Mouse (Mus musculus) hindbrain, embryonic 11.5 days (tissue): ENCODE data around the gene Fcho1. TPM values are rescaled to one million over a fixed set of nuclear protein-coding genes. Genes with fewer than 3 reads are reported as not detected.
"Not testable (repeated sequence)": the region's sequence is repeated elsewhere in the genome, so short reads cannot be mapped to it uniquely, and the experiment has no call there.

Experiments
- ATAC-seq: fragments of 200-750 bp; cut with Nextera tagmentation; 2 replicates; pipeline ENCODE4 v1.8.0; 2017; ENCODE audit warnings: mild to moderate bottlenecking, moderate TSS enrichment, moderate library complexity; ENCODE audit not compliant: low FRiP score
- DNase-seq: peaks from one replicate; pipeline ENCODE4 v3.0.0-alpha.2; 2015; ENCODE audit warnings: low spot score
- H3K27ac ChIP-seq: fragments of 300-500 bp; sonication (generic); 2 replicates; pipeline ENCODE4 v1.5.1; 2014; ENCODE audit warnings: mild to moderate bottlenecking, low read depth, low read length
- H3K27me3 ChIP-seq: fragments of 300-500 bp; sonication (generic); 2 replicates; pipeline ENCODE4 v1.6.1; 2014; ENCODE audit warnings: mild to moderate bottlenecking, low read length, moderate library complexity, mixed read lengths; ENCODE audit not compliant: control insufficient read depth, insufficient read depth
- H3K36me3 ChIP-seq: fragments of 300-500 bp; sonication (generic); 2 replicates; pipeline ENCODE4 v1.6.1; 2014; ENCODE audit warnings: mild to moderate bottlenecking, low read length, moderate library complexity, mixed read lengths; ENCODE audit not compliant: control insufficient read depth, insufficient read depth
- H3K4me1 ChIP-seq: fragments of 300-500 bp; sonication (generic); replicated peaks from 2 replicates; pipeline ENCODE4 v1.6.1; 2014; ENCODE audit warnings: low read length, mixed read lengths; ENCODE audit not compliant: control insufficient read depth, insufficient read depth
- H3K4me2 ChIP-seq: fragments of 300-500 bp; sonication (generic); replicated peaks from 2 replicates; pipeline ENCODE4 v1.6.1; 2014; ENCODE audit warnings: mild to moderate bottlenecking, low read depth, low read length
- H3K4me3 ChIP-seq: fragments of 300-500 bp; sonication (generic); 2 replicates; pipeline ENCODE4 v1.5.1; 2014; ENCODE audit warnings: low read depth, low read length
- H3K9ac ChIP-seq: fragments of 300-500 bp; sonication (generic); 2 replicates; pipeline ENCODE4 v1.6.1; 2014; ENCODE audit warnings: low read depth, low read length
- H3K9me3 ChIP-seq: fragments of 300-500 bp; sonication (generic); 2 replicates; pipeline ENCODE4 v1.6.1; 2016; ENCODE audit warnings: low read length; ENCODE audit not compliant: control insufficient read depth
- WGBS: fragments of 180-500 bp; shearing (Covaris S2); extraction: QIAGEN DNeasy Blood & Tissue Kit; methylation state at CpG from one replicate; pipeline ENCODE4 v1.1.7; 2014; 5-methylcytosine and 5-hydroxymethylcytosine counted together
- polyA plus RNA-seq: library from polyadenylated mRNA; unstranded; fragments of >200 nt; fragmentation: Nextera tagmentation; extraction: Ambion mirVana; gene quantifications from 2 replicates; pipeline ENCODE4 v1.2.1, GENCODE M21; 2014

Fcho1 gene
- polyA plus RNA-seq: 13.6 and 15.0 TPM in 2 replicates

DNA sequence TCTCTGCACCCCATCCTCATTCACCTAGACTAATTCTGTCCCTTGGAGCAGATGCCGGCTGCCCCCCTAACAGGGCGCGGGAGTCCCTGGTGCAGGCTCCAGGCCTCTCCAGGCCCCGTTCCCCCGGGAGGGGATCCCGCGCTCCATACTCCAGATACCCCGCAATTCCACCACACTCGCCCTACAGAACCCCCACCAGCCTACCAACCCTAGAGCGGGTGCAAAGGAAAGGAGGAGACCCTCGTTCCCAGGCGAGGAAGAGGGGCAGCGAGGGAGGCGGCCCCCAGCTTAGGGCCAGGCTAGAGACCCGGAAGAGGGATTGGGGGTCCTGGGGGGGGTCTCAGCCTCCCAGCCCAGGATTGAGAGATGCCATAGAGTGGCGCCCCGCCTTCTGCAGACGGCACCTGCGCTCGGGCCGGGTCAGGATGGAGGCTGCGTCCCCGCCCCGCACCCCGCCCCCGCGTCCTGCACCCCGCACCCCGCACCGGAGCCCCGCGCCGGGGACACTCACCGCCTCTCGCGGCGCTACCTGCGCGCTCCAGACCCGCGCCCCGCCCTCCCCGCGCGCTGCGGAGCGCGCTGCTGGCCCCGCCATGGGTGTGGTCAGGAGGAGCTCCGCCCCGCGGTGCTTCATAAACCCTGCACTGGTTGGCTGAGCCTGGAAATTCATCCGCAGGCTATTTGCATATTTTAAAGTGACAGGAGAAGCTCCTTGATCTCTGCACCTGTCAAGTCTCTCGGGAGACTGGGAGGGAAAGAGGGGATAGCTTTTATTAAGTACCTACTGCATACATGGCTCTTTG is at the start of gene Fcho1:
Gene Fcho1 (minus strand): TSS at position 595 of the 803 bp plus-strand sequence.
- no peaks in the 10 kb centered on the region for H3K36me3 ChIP-seq
- WGBS: under 1% methylated on average over 50 of the region's 54 CpGs
- peak within 1 kb of the TSS; percentile 80 for H3K4me2 ChIP-seq
- H3K9ac ChIP-seq: peak within 1 kb of the TSS; percentile 57
- peak within 1 kb of the TSS; percentile 70 for H3K4me3 ChIP-seq
- no peaks in the 10 kb centered on the region; the same call in 1 of the 2 replicates for H3K27me3 ChIP-seq
- peaks cover 14% of the 10 kb centered on the region for H3K4me1 ChIP-seq
- DNase-seq (peak; percentile 87), ATAC-seq (peak; percentile 81)
- H3K27ac ChIP-seq: no peak within 1 kb of the TSS
- H3K9me3 ChIP-seq: no peaks in the 10 kb centered on the region

- 92% methylated on average over 15 of the region's 15 CpGs for WGBS
- H3K27ac ChIP-seq: no peak overlapping the region
Observed at GRCm38 (mm10) chr8:71771336-71771735, 45.8 kb upstream of the Fcho1 start.

DNA sequence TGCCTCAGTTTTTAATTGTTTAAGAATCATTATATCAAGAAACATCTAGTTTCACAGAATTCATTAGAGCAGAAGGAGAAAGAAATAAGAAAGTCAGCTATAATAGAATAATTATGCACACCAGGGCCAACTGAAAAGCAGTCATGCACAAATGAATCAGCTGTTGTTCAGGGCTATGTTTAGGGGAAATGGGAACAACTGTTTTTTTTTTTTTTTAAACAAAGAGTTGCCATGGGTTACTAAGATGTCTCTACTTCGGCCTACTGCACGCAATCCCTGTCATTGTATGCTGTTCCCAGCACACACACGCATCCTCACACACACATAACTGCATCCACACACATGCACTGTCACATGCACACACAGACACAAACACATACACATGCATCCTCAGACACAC is 33.3 kb upstream of the Fcho1 start:
- no peaks in the 10 kb centered on the region for H3K27me3 ChIP-seq
- DNase-seq (no peak), ATAC-seq (peak; percentile 27; the same call in 1 of the 2 replicates)
- no peak overlapping the region for H3K9ac ChIP-seq
- no peaks in the 10 kb centered on the region for H3K9me3 ChIP-seq
- no peaks in the 10 kb centered on the region for H3K4me1 ChIP-seq
- H3K4me2 ChIP-seq: no peak overlapping the region
- 46% methylated on average over 3 of the region's 3 CpGs for WGBS
- H3K36me3 ChIP-seq: no peaks in the 10 kb centered on the region
- no peak overlapping the region for H3K27ac ChIP-seq
- H3K4me3 ChIP-seq: no peak overlapping the region

More at GRCm38 (mm10) chr8:71771336-71771735, 45.8 kb upstream of the Fcho1 start:
- no peak overlapping the region for H3K9ac ChIP-seq
- H3K4me3 ChIP-seq: no peak overlapping the region
- ATAC-seq: no peak
- H3K27me3 ChIP-seq: no peaks in the 10 kb centered on the region
- 0 out of 2 replicates have a peak, but pooled peaks cover 2% of the 10 kb centered on the region for H3K9me3 ChIP-seq
- no peaks in the 10 kb centered on the region for H3K4me1 ChIP-seq
- no peaks in the 10 kb centered on the region for H3K36me3 ChIP-seq
- no peak overlapping the region for H3K4me2 ChIP-seq
- no peak for DNase-seq

- 74% methylated on average over 7 of the region's 7 CpGs for WGBS
- H3K4me3 ChIP-seq, H3K9ac ChIP-seq, DNase-seq, ATAC-seq, H3K27ac ChIP-seq, H3K4me2 ChIP-seq, H3K36me3 ChIP-seq, H3K27me3 ChIP-seq, H3K9me3 ChIP-seq, H3K4me1 ChIP-seq: not testable (repeated sequence)
Observed at GRCm38 (mm10) chr8:71752881-71753552, 27.5 kb upstream of the Fcho1 start.

DNA sequence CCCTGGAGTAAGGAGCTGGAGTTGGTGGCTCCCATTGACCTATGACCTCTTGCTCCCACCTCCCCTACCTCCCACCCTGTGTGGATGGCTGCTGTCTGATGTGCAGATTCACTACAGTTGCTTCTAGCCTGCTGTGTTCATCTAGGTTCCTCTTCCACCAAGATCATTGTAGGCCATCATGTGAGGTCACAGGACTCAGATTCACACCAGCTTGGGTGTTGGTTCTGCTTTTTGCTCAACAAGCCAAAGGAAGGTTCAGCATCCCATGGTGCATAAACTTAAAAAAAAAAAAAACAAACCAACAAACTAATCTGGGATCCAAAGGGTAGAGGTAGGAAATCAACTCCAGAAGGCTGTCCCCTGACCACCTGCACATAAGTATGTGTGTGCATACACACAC is 26.7 kb upstream of the Fcho1 start:
- not testable (repeated sequence) for H3K9ac ChIP-seq, H3K36me3 ChIP-seq, ATAC-seq, H3K4me3 ChIP-seq, H3K27me3 ChIP-seq, H3K4me2 ChIP-seq, H3K4me1 ChIP-seq, H3K9me3 ChIP-seq, DNase-seq, H3K27ac ChIP-seq

DNA sequence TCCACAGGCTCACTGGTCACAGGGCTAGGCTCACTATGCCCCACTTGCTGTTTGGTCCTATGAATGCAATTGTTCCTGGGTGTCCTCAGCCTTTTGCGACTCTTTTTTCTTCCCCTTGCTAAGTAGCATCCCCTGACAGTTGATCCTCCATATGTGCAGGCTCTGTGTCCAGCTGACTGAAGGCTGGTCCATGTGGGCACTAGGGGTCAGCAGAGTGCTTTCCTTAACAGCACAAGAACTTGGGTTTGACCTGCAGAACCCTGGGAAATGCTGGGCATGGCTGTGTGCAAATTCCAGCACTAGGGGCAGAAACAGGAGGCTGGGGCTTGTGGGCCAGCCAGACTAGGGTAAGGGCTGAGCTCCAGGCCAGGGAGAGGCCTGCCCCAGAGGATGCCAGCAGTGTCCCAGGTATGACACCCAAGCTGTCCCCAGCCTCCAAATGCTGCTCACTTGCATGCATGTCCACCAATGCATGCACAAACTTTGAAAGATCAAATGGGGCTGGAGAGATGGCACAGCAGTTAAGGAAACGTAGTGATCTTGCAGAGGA is 25.9 kb upstream of the Fcho1 start:
- not testable (repeated sequence) for H3K4me2 ChIP-seq, H3K36me3 ChIP-seq, H3K27me3 ChIP-seq, H3K9ac ChIP-seq, H3K9me3 ChIP-seq, H3K4me1 ChIP-seq, H3K27ac ChIP-seq, H3K4me3 ChIP-seq
- DNase-seq (peak; percentile 61), ATAC-seq (0 out of 2 replicates have a peak, but pooled peaks have one; percentile 57)
- WGBS: 76% methylated on average over 2 of the region's 2 CpGs

DNA sequence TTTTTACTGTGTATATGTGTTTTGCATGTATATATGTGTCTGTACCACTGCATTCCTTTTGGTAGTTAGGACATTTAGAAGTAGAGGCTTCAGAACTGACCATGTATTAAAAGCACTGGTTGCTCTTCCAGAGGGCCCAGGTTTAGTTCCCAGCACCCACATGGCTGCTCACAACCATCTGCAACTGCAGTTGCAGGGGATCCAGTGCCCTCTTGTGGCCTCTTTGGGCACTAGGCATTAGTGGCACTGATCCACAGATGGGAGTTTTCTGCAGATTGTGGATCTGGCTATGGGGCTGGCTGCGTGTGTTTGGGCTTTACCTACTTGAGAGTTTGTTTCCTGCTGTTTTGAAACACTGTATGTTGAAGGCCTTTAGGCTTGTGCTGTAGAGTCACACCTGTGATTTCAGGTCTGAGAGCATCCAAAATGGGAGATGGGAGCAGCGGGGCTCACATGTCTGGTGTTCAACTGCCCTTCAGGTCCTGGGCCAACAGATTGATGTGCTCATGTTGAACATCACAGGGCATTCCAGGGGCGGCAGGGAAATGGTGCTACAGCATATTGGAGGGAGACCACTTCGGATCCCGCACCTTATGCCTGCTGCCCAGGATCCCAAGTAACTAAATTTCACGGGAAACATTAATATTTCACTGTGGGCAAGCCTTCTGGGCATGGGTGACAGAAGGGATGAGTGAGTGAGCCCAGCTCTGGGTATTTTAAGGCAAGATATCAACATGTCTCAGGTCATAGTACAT is 24.0 kb upstream of the Fcho1 start:
- H3K9me3 ChIP-seq, H3K9ac ChIP-seq, H3K27me3 ChIP-seq, H3K4me1 ChIP-seq, ATAC-seq, H3K36me3 ChIP-seq, DNase-seq, H3K4me2 ChIP-seq, H3K27ac ChIP-seq, H3K4me3 ChIP-seq: not testable (repeated sequence)
- 80% methylated on average over 6 of the region's 6 CpGs for WGBS

- H3K36me3 ChIP-seq, H3K4me3 ChIP-seq, H3K27me3 ChIP-seq, DNase-seq, H3K9me3 ChIP-seq, H3K4me1 ChIP-seq, H3K9ac ChIP-seq, H3K27ac ChIP-seq, H3K4me2 ChIP-seq, ATAC-seq: not testable (repeated sequence)
Observed at GRCm38 (mm10) chr8:71747082-71747481, 21.6 kb upstream of the Fcho1 start.
